Mouse (Mus musculus) liver, embryonic 13.5 days (tissue): ENCODE measurements at regions not wholly inside any gene's neighbourhood (a gene's known extent, or its start where the extent isn't known, plus 50 kb on each side); places are given as distances from the start of the nearest gene placed in this dataset.

Source experiments
- ATAC-seq: fragments of 200-750 bp; cut with Nextera tagmentation; 2 replicates; pipeline ENCODE4 v1.8.0; 2017; ENCODE audit warnings: low read depth, mild to moderate bottlenecking, moderate number of reproducible peaks, moderate library complexity
- DNase-seq: peaks from one replicate; pipeline ENCODE4 v3.0.0; 2022
- H3K27ac ChIP-seq: fragments of 300-500 bp; sonication (generic); 2 replicates; pipeline ENCODE4 v1.5.1; 2015; ENCODE audit warnings: moderate library complexity, mild to moderate bottlenecking, inconsistent platforms
- H3K27me3 ChIP-seq: fragments of 300-500 bp; sonication (generic); 2 replicates; pipeline ENCODE4 v1.6.1; 2015; ENCODE audit warnings: mild to moderate bottlenecking, inconsistent platforms
- H3K36me3 ChIP-seq: fragments of 300-500 bp; sonication (generic); 2 replicates; pipeline ENCODE4 v1.6.1; 2015; ENCODE audit warnings: mild to moderate bottlenecking, inconsistent platforms
- H3K4me1 ChIP-seq: fragments of 300-500 bp; sonication (generic); replicated peaks from 2 replicates; pipeline ENCODE4 v1.6.1; 2015; ENCODE audit warnings: inconsistent platforms
- H3K4me2 ChIP-seq: fragments of 300-500 bp; sonication (generic); 2 replicates; pipeline ENCODE4 v1.6.1; 2015; ENCODE audit warnings: inconsistent platforms, mild to moderate bottlenecking, moderate library complexity
- H3K4me3 ChIP-seq: fragments of 300-500 bp; sonication (generic); replicated peaks from 2 replicates; pipeline ENCODE4 v1.5.1; 2015; ENCODE audit warnings: mild to moderate bottlenecking, inconsistent platforms
- H3K9ac ChIP-seq: fragments of 300-500 bp; sonication (generic); 2 replicates; pipeline ENCODE4 v1.6.1; 2015; ENCODE audit warnings: mild to moderate bottlenecking, inconsistent platforms
- H3K9me3 ChIP-seq: fragments of 300-500 bp; sonication (generic); replicated peaks from 2 replicates; pipeline ENCODE4 v1.6.1; 2016; ENCODE audit warnings: inconsistent platforms
- WGBS: fragments of 180-500 bp; shearing (Covaris S2); methylation state at CpG from one replicate; pipeline ENCODE4 v1.1.7; 2015; ENCODE audit not compliant: insufficient replicate concordance; 5-methylcytosine and 5-hydroxymethylcytosine counted together

DNA sequence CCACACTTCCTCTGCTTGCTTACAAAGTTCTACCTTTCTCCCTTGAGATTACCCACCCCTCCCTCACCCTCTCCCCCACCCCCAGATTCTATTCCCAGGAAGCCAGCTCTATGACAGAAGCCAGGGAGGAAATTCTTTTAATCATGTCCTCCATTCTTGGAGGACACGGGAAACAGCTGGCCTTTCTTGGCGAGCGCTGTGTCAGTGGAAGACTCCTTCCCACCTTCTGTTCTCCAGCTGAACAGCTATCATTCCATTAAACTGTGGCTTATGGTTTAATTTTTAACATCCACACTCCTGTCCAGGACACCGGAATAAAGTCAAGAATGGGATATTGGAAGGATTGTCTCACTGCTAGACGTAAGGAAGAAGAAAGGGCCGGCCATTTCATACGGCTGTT lies 59.0 kb upstream of the Plxnc1 start:
- Histone ChIP-seq H3K9ac (no peak overlapping the region), H3K4me3 (no peak overlapping the region), H3K9me3 (no peaks in the 10 kb centered on the region; the same call in 1 of the 2 replicates), H3K27me3 (no peaks in the 10 kb centered on the region), H3K36me3 (no peaks in the 10 kb centered on the region), H3K4me2 (no peak overlapping the region), H3K27ac (no peak overlapping the region), H3K4me1 (no peaks in the 10 kb centered on the region)
- WGBS = 82% methylated on average over 7 of the region's 7 CpGs
- ATAC-seq = no peak
- no peak for DNase-seq

DNA sequence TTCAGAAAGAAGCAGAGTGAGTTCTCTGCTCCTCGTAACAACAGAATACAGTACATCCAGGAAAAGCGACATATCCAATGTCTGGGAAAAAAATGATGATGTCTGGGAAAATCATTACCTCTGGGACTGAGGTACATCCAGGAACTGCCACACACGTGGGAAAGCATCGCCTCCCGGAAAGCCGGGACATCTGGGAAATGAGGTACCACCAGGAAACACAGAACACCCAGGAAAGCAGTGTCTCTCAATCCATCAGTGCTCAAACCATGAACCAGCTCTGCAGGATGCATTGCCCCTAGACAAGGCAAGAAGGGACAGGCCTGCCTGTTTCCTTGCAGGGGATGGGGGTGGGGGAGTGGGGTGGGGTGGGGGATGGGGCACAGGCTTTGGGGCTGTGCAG lies 57.0 kb upstream of the Plxnc1 start:
- DNase-seq (no peak), ATAC-seq (no peak)
- H3K9ac ChIP-seq = no peak overlapping the region
- no peaks in the 10 kb centered on the region for H3K27me3 ChIP-seq
- no peaks in the 10 kb centered on the region for H3K4me1 ChIP-seq
- 70% methylated on average over 6 of the region's 6 CpGs for WGBS
- H3K36me3 ChIP-seq = no peaks in the 10 kb centered on the region
- no peak overlapping the region for H3K27ac ChIP-seq
- H3K9me3 ChIP-seq = no peaks in the 10 kb centered on the region; the same call in 1 of the 2 replicates
- no peak overlapping the region for H3K4me3 ChIP-seq
- no peak overlapping the region for H3K4me2 ChIP-seq

GRCm38 (mm10) chr10:94999716-95000115 lies 55.1 kb upstream of the Plxnc1 start:
- Histone ChIP-seq H3K9me3 (no peaks in the 10 kb centered on the region), H3K27me3 (no peaks in the 10 kb centered on the region), H3K27ac (no peak overlapping the region), H3K9ac (no peak overlapping the region), H3K36me3 (no peaks in the 10 kb centered on the region), H3K4me3 (no peak overlapping the region), H3K4me2 (no peak overlapping the region), H3K4me1 (no peaks in the 10 kb centered on the region)
- no peak for DNase-seq
- WGBS = 55% methylated on average over 5 of the region's 5 CpGs
- ATAC-seq = no peak
